In the genomic region with DNA sequence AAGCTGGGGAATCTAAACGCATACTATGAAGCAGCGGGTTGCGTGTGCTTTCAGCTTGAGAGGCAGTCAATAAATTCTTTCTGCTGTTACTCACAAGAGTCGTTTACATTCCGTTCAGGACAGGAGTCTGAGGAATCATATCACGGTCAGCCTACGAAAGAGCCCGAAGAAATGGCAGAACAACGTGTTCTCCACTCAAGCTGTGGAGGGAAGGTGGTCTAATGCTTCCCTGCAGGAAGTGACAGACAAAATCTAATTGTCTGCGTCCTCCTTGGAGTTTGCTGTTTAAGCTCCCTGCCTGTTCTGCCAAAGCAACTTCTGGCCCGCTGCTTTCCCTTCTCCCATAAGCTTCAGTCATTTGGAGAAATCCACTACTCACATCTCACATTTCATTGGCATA, we compare ENCODE assay signal across 11 mouse cellular contexts. TPM values are rescaled to one million over a fixed set of nuclear protein-coding genes. Genes with fewer than 3 reads are reported as not detected.
DNase-seq lines count a peak whose midpoint lies in the region; ATAC-seq and TF ChIP-seq lines count a peak whose summit lies in the region.
"Had no signal": no experiment of that assay in that cellular context is flagged by ENCODE, and none has a peak within 500 bp of the region (broad histone marks: within the 10 kb centered on the region; RNA-seq: fewer than 3 reads in every experiment).

No protein-coding gene starts in this region.

- H3K4me3 ChIP-seq in heart, embryonic 11.5 days (ENCODE audit: low read depth, low read length): no peak overlapping the region
- no peak overlapping the region for H3K4me3 ChIP-seq in heart, adult 2 months
- H3K4me3 ChIP-seq in forebrain, embryonic 13.5 days: peak overlapping the region; percentile 16

- no peaks in the 10 kb centered on the region for H3K36me3 ChIP-seq in heart, embryonic 11.5 days (ENCODE audit: control insufficient read depth, insufficient read depth, low read length)
- no peaks in the 10 kb centered on the region for H3K36me3 ChIP-seq in heart, adult 2 months (ENCODE audit: control insufficient read depth, insufficient read depth, low read length)
- H3K36me3 ChIP-seq in forebrain, embryonic 13.5 days (ENCODE audit: poor library complexity, severe bottlenecking): no peaks in the 10 kb centered on the region

- no peaks in the 10 kb centered on the region for H3K27me3 ChIP-seq in heart, embryonic 11.5 days (ENCODE audit: control insufficient read depth, insufficient read depth, low read length)
- no peaks in the 10 kb centered on the region for H3K27me3 ChIP-seq in heart, adult 2 months (ENCODE audit: control insufficient read depth, insufficient read depth, low read length)
- no peaks in the 10 kb centered on the region for H3K27me3 ChIP-seq in forebrain, embryonic 13.5 days

- no peak for TF ChIP-seq POLR2A in heart, adult 2 months (IDR thresholded peaks at IDR 0.05; ENCODE audit: insufficient read depth, low read depth, low read length)

- no peaks in the 10 kb centered on the region; the same call in 1 of the 2 replicates for H3K4me1 ChIP-seq in heart, embryonic 11.5 days (ENCODE audit: control insufficient read depth, insufficient read depth, low read length)
- H3K4me1 ChIP-seq in heart, adult 2 months (ENCODE audit: control insufficient read depth, insufficient read depth, low read length): no peaks in the 10 kb centered on the region; the same call in 1 of the 2 replicates
- H3K4me1 ChIP-seq in forebrain, embryonic 13.5 days: peaks cover 13% of the 10 kb centered on the region

- no peak overlapping the region for H3K9ac ChIP-seq in heart, embryonic 11.5 days (ENCODE audit: low read depth, low read length)
- H3K9ac ChIP-seq in heart, adult 2 months (ENCODE audit: low read depth, low read length): no peak overlapping the region
- no peak overlapping the region for H3K9ac ChIP-seq in forebrain, embryonic 13.5 days
- H3K9ac ChIP-seq: liver, embryonic 14.5 days had no signal

- H3K79me2 ChIP-seq in heart, adult 2 months (replicated peaks; ENCODE audit: control insufficient read depth, insufficient read depth, low read length): no peaks in the 10 kb centered on the region

- no peak for TF ChIP-seq EP300 in heart, adult 2 months (IDR thresholded peaks at IDR 0.05; ENCODE audit: insufficient read depth, low read depth, low read length)

- 41% methylated on average over 11 of the region's 11 CpGs for WGBS in heart, embryonic 11.5 days (ENCODE audit: insufficient replicate concordance)
- WGBS in heart, adult 2 months: 47% methylated on average over 11 of the region's 11 CpGs
- WGBS in forebrain, embryonic 13.5 days: 21% methylated on average over 11 of the region's 11 CpGs

- peak overlapping the region; percentile 41 for H3K4me2 ChIP-seq in heart, embryonic 11.5 days
- peak overlapping the region; percentile 50 for H3K4me2 ChIP-seq in forebrain, embryonic 13.5 days

- no peak for TF ChIP-seq CTCF in heart, adult 2 months (IDR thresholded peaks at IDR 0.05)

- no peaks in the 10 kb centered on the region for H3K9me3 ChIP-seq in heart, embryonic 11.5 days (replicated peaks; ENCODE audit: control insufficient read depth, low read length)
- H3K9me3 ChIP-seq in forebrain, embryonic 13.5 days (replicated peaks): no peaks in the 10 kb centered on the region

- no peak for DNase-seq in heart, adult 2 months
- peak; percentile 22 for DNase-seq in Muller cell, postnatal 12 days (ENCODE audit: inconsistent ontology term)
- DNase-seq in mesoderm, embryonic 11.5 days (ENCODE audit: low read depth, low spot score): peak; percentile 4
- no peak for DNase-seq in urinary bladder, adult 18-20 months (ENCODE audit: low spot score in 2 of 2)
- no peak for DNase-seq in right cerebral cortex, postnatal 25 days
- no peak for DNase-seq in right cerebral cortex, postnatal 10 days (ENCODE audit: low spot score in 2 of 2)

- ATAC-seq in heart, embryonic 11.5 days (replicated peaks; ENCODE audit: insufficient number of reproducible peaks, low FRiP score, low TSS enrichment): no peak
- peak; percentile 23; the same call in 1 of the 2 replicates for ATAC-seq in forebrain, embryonic 13.5 days

- intact Hi-C loops in heart, adult 2 months (cut with DNase I): no loop called here

- no peak overlapping the region for H3K27ac ChIP-seq in heart, embryonic 11.5 days (ENCODE audit: low read depth, low read length)
- H3K27ac ChIP-seq in heart, adult 2 months: no peak overlapping the region
- H3K27ac ChIP-seq in forebrain, embryonic 13.5 days: peak overlapping the region; percentile 60
- H3K27ac ChIP-seq: liver, embryonic 14.5 days had no signal

RNA-seq across cellular contexts. Expression of a gene that starts 50.9 kb away (rescaled TPM):
- polyA plus RNA-seq in heart, embryonic 11.5 days (2014; fragmentation: Nextera tagmentation; extraction: Ambion mirVana): 1.7 and 3.4 TPM in 2 replicates
- not detected for total RNA-seq in heart, adult 2 months (2021)
- not detected in 2 replicates for polyA plus RNA-seq in heart, adult 2 months (2012; rRNA removed)
- polyA plus RNA-seq in forebrain, embryonic 13.5 days (2015; fragmentation: Nextera tagmentation; extraction: Ambion mirVana): 0.17 and 0.24 TPM in 2 replicates
- total RNA-seq: common myeloid progenitor, adult 5-6 weeks; hematopoietic stem cell, adult 5-6 weeks had no signal
- polyA plus RNA-seq: liver, embryonic 14.5 days had no signal

Comparison
In these comparisons a context has a peak if more than half of its experiments do, and no peak if none do; other contexts are left out.
1. DNase-seq: peak in Muller cell, postnatal 12 days (single experiment) and mesoderm, embryonic 11.5 days (single experiment); none in heart, adult 2 months (0 of 2), urinary bladder, adult 18-20 months (0 of 2), right cerebral cortex, postnatal 25 days (single experiment) and right cerebral cortex, postnatal 10 days (0 of 2).